Mouse (Mus musculus) cerebellum, adult (tissue): ENCODE results near the gene Gimap4.
"Not testable (repeated sequence)": the region's sequence is repeated elsewhere in the genome, so short reads cannot be mapped to it uniquely, and the experiment has no call there.

Experiments used
- ATAC-seq: cut with Nextera tagmentation; 2 replicates; pipeline ENCODE4 v1.9.2; 2017; ENCODE audit warnings: mild to moderate bottlenecking, moderate library complexity, mixed read lengths; ENCODE audit not compliant: insufficient number of reproducible peaks, low FRiP score, low TSS enrichment

Gene Gimap4

DNA sequence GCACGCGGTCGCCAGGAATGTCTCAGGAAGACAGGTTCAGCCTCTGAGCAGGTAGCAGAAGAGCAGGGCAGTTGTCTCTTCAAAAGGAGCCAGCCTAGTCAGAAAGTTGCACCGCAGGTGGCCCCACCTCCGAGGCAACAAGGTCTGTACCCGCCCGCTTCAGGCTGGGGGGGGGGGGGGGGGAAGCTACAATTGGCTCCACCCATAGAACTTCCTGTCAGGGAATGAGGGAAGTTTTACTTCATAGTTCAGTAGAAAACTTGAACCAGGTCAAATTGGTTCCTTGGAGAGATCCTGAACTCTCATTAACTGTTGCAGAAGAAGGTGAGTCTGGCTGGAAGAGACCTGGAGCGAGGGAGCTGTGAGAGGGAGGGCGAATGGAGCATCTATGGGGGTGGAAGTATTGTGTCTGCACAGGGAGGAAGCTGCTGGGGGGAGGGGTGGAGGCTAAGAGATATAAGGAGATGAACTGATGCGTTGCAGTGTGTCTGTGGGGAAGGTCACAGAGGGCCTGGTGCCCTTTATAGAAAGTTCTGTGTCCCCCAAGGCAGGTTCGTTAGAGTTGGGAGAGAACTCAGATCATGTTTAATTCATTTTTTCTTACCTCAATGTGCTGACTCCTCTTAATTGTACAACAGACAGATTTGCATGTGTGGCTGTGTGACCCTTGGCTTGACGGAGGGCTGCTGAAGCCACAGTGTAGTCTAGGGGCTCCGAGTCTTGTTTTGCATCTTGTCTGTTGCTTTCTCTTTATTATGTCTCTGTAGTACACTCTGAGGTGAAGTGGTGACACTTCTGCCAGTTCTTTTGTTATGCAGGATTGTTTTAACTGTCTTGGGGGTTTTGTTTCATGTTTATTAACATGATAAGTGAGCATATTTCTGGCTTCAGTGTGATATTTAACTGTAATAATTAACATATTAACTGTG is 8.2 kb upstream of the Gimap4 start, which contains the start of gene Gimap9:
Gimap9 (plus strand) TSS at position 199 of the 929 bp plus-strand sequence.
- no peak for ATAC-seq

DNA sequence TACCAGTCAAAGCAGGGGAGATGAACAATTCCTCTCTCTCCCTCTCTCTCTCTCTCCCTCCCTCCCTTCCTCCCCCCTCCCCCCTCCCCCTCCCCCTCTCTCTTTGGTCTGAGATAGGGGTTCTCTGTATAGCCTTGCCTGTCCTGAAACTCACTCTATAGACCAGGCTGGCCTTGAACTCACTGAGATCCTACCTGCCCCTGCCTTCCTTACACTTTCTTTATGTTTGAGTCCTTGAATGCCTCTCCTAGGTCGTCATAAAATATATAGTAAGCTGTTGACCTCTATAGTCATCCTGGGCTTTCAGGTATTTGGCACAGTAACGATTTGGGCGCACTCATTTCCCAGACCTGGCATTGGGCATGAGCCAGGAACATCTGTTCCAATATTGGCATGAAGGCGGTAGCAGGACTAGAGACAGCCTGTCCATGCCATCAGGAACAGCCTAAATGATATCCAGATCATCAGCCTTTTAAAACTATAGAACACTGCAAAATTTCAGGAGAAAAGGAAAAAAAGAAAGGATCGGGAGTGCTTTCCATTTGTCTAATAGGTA is 7.4 kb upstream of the Gimap4 start:
- no peak for ATAC-seq

DNA sequence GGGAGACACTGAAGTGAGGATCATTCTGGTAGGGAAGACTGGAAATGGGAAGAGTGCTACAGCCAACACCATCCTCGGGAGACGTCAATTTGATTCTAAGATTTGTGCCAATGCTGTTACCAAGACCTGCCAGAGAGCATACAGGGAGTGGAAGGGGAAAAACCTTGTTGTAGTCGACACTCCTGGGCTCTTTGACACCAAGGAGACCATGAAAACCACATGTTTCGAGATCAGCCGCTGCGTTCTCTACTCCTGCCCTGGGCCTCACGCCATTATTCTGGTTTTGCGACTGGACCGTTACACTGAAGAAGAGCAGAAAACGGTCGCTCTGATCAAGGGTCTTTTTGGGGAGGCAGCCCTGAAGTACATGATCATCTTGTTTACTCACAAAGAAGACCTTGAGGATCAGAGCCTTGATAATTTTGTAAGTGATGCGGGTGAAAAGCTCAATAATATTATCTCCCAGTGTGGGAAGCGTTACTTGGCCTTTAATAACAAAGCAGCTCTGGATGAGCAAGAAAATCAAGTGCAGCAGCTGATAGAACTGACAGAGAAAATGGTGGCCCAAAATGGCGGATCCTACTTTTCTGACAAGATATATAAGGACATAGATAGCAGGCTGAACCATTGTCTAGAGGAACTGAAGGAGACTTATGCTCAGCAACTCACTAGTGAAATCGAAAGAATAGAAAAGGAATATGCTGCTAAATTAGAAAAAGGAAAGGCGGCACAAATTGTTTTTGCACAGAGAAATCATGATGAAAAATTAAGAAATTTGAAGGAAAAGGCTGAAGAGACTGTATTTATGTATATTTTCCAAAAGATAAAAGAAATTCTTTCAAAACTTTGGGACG is 6.6 kb upstream of the Gimap4 start:
- ATAC-seq = no peak

DNA sequence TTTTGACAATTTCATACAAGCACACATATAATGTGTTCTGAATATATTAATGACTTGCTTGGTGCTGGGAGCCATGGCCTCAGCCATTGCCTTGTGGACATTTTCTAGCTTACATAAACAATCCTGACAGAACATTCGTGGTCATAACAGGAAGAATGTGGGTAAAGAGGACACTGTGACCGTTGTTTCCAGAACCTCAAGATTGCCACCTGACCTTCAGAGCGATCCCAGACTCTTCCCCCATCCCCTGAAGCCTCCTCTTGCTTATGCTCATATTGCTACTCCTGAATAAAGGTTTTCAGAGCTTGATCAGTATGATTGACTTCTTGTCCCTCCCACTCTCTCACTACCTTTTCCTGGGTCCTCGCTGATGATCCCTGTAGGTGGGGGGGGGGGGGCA is 6.0 kb upstream of the Gimap4 start:
- no peak for ATAC-seq

DNA sequence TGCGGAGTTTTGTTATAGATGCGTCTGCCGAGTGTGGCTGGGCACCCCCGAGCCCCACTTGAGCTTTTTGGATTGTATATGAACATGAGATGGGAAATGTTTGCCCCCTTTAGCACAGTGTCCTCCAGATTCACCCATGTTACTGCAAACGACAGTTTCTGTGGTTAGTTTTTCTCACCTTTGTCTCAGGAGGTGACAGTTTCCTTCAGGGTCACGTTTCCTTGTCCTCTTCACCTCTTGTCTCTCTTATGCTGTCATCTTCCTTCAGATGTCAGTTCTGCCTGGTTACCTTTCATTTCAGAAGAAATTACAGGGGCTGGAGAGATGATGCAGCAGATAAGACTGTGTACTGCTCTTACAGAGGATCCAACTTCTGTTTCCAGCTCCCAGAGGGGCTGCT is 4.6 kb upstream of the Gimap4 start:
- no peak for ATAC-seq

- no peak for ATAC-seq
Measured at GRCm38 (mm10) chr6:48680421-48680820, 3.9 kb upstream of the Gimap4 start.

DNA sequence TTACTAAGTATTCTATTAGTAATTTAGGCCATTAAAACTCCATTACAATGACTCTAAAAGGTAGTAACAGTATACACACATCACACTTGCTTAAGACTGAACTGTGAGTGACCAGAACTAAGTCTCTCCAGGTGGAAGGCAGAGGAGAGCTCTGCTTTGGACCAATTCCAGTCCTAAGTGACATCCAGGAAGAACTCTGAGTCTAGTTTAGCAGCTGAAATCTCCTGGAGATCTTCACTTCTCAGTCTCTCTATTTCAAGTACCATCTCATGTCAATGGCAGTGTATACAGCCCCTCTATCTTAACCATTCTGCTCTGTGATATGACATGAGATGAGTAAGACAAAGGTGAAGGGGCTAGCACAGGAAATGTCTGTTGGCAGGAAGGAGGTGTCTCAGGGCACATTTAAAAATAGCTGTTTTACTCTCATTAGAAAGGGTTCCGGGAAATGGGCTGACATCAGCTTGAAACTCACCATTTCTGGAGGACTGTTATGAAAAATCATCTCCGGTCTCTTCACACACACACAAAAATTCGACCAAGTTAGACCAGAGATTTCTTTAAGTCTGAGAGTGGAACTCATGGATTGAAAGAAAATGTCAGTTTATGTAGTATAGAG is 2.8 kb upstream of the Gimap4 start:
- no peak for ATAC-seq

- ATAC-seq = no peak
Measured at GRCm38 (mm10) chr6:48682271-48682670, 2.1 kb upstream of the Gimap4 start.

DNA sequence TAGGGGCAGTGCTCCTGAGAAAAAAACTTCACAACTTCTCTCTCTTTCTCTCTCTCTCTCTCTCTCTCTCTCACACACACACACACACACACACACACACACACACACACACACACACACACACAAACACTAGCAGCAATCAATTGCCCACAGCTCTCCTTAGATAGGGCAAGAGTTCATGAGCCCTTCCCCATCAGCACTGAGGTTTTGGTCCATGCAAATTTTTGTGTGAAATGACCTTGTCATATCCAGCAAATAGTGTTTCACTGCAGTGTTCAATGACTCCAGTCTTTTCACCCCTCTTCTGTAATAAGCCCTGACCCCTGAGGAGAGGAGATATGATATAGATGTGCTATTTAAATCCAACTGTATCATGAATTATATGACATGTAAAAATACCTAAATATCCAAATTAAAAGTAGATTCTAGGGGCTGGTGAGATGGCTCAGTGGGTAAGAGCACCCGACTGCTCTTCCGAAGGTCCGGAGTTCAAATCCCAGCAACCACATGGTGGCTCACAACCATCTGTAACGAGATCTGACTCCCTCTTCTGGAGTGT is 1.0 kb upstream of the Gimap4 start:
- not testable (repeated sequence) for ATAC-seq

GRCm38 (mm10) chr6:48684806-48685205 is 457 bp downstream of the Gimap4 start:
- no peak for ATAC-seq

- no peak for ATAC-seq
Measured at GRCm38 (mm10) chr6:48685251-48685650, 902 bp downstream of the Gimap4 start.

DNA sequence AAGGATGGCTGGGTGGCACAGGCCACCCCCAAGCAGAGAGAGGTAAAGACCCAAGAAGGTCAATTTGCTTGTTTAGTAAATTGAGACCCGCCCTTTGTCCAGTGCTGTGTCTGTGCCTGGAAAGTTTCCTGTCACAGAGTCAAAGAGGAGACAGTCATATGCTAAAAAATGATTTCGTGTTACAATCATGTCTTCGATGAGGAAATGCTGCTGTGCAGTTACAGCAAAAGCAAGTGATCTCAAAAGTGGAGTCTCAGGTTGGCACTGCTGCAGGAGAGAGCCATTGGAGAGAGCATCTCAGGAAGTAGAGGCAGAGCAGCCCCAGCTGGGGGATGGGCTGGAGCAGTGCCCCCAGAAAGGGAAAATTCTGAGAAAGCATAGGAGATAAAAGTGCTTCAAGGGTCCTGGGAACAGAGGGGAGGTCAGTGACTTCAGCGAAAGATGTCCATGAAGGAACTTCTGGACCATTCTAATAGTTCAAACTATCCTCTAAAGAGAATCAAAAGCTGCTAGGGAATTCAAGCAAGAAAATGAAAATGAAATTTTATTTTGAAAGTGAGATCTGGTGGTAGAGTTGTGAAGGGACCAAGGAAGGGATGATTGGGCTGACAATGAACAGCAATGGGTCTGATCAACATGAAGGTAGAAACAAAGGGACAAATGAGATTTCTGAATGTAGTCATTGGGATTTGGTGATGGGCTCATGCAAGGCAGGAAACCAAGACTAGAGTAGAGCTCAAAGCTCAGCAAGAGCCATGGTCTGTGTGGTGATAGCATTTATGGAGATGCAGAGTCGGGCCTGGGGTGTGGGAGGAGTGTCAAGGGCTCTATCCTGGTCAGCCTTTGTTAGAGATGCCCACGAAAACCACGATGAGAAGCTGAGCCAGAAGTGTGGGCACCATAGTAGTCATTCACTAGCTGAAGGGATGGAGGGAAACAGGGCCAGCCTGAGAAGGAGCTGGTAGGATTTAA is 1.6 kb downstream of the Gimap4 start:
- ATAC-seq = no peak

- ATAC-seq = no peak
Measured at GRCm38 (mm10) chr6:48687077-48687476, 2.7 kb downstream of the Gimap4 start.

GRCm38 (mm10) chr6:48689320-48689719 is 5.0 kb downstream of the Gimap4 start:
- ATAC-seq = no peak

DNA sequence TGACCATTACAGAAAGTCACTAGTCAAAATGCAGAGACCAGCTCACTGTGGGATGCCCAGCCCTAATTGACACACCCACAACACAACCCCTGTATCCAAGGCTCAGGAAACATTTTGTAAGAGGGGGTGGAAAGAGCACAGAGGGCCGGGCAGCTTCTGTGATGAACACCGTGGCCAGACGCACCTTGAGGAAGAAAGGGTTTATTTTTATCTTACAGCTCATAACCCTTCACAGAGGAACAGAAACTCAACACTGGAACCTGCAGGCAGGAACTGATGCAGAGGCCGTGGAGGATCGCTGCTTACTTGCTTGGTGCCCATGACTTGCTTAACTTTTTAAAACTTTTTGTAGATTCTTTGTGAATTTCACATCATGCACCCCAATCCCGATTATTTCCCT is 8.6 kb downstream of the Gimap4 start:
- ATAC-seq = no peak

GRCm38 (mm10) chr6:48696830-48697554 is 12.6 kb downstream of the Gimap4 start:
- no peak for ATAC-seq

DNA sequence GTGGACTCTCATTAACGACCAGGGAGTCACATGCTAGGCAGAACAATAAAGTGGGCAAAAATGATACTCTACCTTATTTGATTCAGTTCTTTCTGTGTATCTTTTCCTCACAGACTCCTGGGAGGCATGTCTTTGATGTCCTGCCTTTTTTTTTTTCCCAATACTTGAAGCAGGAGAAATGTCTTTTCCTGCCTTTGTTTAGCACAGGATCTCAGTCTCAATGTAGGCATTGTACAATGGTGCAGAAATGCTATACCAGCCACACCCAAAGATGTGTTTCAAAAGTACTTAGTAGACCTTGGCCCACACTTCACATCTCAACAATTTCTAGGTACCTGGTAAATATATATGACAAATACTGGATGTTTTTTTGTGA is 13.2 kb downstream of the Gimap4 start:
- ATAC-seq = no peak

- no peak for ATAC-seq
Measured at GRCm38 (mm10) chr6:48698066-48698856, 13.9 kb downstream of the Gimap4 start.
